Mouse (Mus musculus) G1E (cell line): ENCODE data around the gene Smim15. TPM values are rescaled to one million over a fixed set of nuclear protein-coding genes. Genes with fewer than 3 reads are reported as not detected.

Experiments used
- ATAC-seq: 2 replicates; pipeline ENCODE4 v1.8.0; 2016; ENCODE audit warnings: mild to moderate bottlenecking; ENCODE audit not compliant: insufficient number of reproducible peaks, poor library complexity, low FRiP score, severe bottlenecking; ENCODE audit errors: extremely low read depth
- DNase-seq: peaks from one replicate; pipeline ENCODE4 v3.0.0; 2012; ENCODE audit warnings: low spot score
- H3K27me3 ChIP-seq: 2 replicates; pipeline ENCODE4 v1.6.1; 2012; ENCODE audit warnings: mild to moderate bottlenecking, low read length, inconsistent platforms; ENCODE audit not compliant: insufficient read depth
- H3K36me3 ChIP-seq: replicated peaks from 2 replicates; pipeline ENCODE3; 2012; ENCODE audit warnings: mild to moderate bottlenecking, inconsistent platforms
- H3K4me1 ChIP-seq: 2 replicates; pipeline ENCODE4 v1.6.1; 2012; ENCODE audit warnings: low read depth, low read length, inconsistent platforms, mixed read lengths; ENCODE audit not compliant: insufficient read depth
- H3K4me3 ChIP-seq: 2 replicates; pipeline ENCODE4 v1.5.1; 2012; ENCODE audit warnings: low read depth, mild to moderate bottlenecking, inconsistent platforms, low read length, moderate library complexity, mixed read lengths
- H3K9me3 ChIP-seq: replicated peaks from 2 replicates; pipeline ENCODE4 v1.6.1; 2012; ENCODE audit warnings: inconsistent platforms
- CTCF ChIP-seq: IDR thresholded peaks from 2 replicates; pipeline ENCODE4 v1.5.1; 2012; ENCODE audit warnings: low read depth, low read length, inconsistent platforms, mixed read lengths
- GATA1 ChIP-seq: IDR thresholded peaks from 2 replicates; pipeline ENCODE4 v1.6.1; 2012; ENCODE audit warnings: borderline replicate concordance, low read length, inconsistent platforms, mixed read lengths
- GATA2 ChIP-seq: IDR thresholded peaks from 2 replicates; pipeline ENCODE4 v1.6.1; 2012; ENCODE audit warnings: low read depth, low read length, inconsistent platforms, borderline replicate concordance
- POLR2AphosphoS5 ChIP-seq: IDR thresholded peaks from 2 replicates; pipeline ENCODE4 v1.6.1; 2012; ENCODE audit warnings: low read depth, low read length, inconsistent platforms; ENCODE audit not compliant: insufficient replicate concordance
- TAL1 ChIP-seq: conservative IDR thresholded peaks from 2 replicates; pipeline ENCODE4 v1.6.1; 2012; ENCODE audit warnings: low read depth, low read length, inconsistent platforms, mixed read lengths
- polyA plus RNA-seq: library from polyadenylated mRNA; stranded (reverse); fragments of >175 nt; gene quantifications from 2 replicates; pipeline ENCODE4 v1.2.3, GENCODE M21; 2012
- total RNA-seq, 2 experiments: library from RNA; stranded (forward) in 1 of 2; stranded (reverse) in 1 of 2; fragments of 200-1000 nt in 1 of 2; fragments of >200 nt in 1 of 2; fragmentation: Nextera tagmentation in 1 of 2; gene quantifications; 2 replicates each; pipeline ENCODE4 v1.2.3; 2014 to 2017

The Smim15 gene
- total and polyA plus RNA-seq, 3 experiments, result 8.3 to 191 (median 82.9) TPM

DNA sequence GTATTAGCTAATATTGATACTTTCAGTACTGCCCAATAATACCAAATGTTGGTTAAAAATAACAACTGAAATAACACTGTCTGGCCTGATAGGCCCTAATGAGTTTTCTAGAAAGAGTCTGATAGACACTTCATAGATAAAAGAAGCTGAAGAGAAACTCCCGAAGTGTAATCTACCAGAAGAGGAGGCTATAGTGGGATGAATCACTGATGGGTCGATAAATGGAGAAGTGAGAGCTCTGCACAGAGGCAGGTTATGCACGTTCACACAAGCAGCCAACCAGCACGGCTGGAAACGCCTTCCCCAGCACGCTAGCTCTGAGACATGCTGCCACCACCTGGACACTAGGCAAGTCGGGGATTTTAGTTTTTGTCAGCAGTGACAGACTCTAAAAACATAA lies 2.9 kb upstream of the Smim15 start:
- ATAC-seq (peak; percentile 80), DNase-seq (peak; percentile 27)
- peaks cover 13% of the 10 kb centered on the region for H3K36me3 ChIP-seq
- H3K27me3 ChIP-seq, result no peaks in the 10 kb centered on the region
- no peaks in the 10 kb centered on the region for H3K9me3 ChIP-seq
- TF ChIP-seq TAL1, result no peak
- no peak for TF ChIP-seq POLR2AphosphoS5
- TF ChIP-seq CTCF, result no peak
- TF ChIP-seq GATA2, result no peak
- TF ChIP-seq GATA1, result no peak
- peaks cover 43% of the 10 kb centered on the region for H3K4me1 ChIP-seq
- no peak overlapping the region for H3K4me3 ChIP-seq

DNA sequence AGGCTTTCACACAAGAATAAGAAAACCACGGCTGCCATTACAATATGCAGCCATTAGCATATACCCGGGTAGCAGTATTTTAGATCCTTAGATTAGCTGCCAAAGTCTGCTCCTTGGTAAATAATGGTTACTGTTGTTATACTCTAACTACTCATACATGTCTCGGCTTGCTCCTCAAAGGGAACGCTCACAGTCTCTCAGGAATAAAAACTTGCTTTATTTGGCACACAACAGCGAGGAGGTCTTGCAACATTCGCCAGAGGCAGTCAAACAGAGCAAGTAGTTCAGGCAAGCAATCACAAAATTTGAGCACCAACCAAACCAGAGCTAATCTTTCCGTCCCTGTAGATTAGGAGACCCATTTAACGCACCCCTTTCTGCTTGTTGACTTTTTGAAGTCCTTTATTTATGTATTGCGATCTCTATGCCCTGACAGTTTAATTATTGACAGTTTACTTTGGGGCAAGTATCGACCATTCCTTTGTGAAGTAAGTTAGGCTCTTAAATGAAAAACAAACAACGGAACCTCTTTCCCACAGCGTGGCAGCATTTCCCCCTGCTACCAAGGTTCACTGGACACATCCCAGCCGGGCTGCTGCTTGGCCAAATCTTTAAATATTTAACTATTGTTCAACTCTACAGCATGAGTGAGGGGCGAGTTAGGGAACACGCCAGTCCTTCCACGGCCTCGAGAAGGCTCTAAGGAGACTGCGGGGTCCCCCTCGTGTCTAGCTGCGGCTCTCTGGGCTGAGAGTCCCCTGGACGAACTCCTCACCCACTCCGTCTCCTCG lies 620 bp upstream of the Smim15 start:
- H3K4me1 ChIP-seq, result peaks cover 46% of the 10 kb centered on the region
- TF ChIP-seq GATA2 (no peak), POLR2AphosphoS5 (no peak), TAL1 (no peak), GATA1 (no peak), CTCF (no peak)
- DNase-seq (peak; percentile 10), ATAC-seq (no peak)
- no peaks in the 10 kb centered on the region for H3K9me3 ChIP-seq
- peaks cover 31% of the 10 kb centered on the region for H3K36me3 ChIP-seq
- H3K27me3 ChIP-seq, result no peaks in the 10 kb centered on the region
- peak overlapping the region; percentile 93 for H3K4me3 ChIP-seq

DNA sequence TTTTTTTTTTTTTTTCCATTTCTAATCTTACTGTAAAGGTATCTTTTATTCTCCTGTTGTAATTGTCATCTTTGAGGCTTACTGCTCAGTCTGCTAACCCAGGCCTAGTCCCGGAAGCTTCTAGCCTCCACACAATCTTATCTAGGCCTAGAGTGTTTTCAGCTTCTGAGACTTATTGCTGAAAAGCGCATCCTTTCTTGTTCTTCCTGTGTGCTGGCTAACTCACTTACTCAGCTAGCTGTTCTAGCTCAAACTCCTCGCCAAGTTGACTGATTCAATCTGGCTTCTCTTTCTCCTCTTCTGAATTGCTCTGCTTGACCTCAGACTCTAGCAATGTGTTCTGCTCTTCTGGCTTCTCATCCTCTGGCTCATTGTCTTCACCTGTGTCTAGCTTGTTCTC lies 1.4 kb downstream of the Smim15 start:
- H3K27me3 ChIP-seq, result no peaks in the 10 kb centered on the region
- TF ChIP-seq GATA2 (no peak), POLR2AphosphoS5 (no peak), TAL1 (no peak), CTCF (no peak), GATA1 (no peak)
- H3K4me1 ChIP-seq, result peaks cover 31% of the 10 kb centered on the region
- no peak for DNase-seq
- H3K9me3 ChIP-seq, result no peaks in the 10 kb centered on the region
- ATAC-seq, result no peak
- peaks cover 32% of the 10 kb centered on the region for H3K36me3 ChIP-seq
- peak overlapping the region; percentile 30; the same call in 1 of the 2 replicates for H3K4me3 ChIP-seq

DNA sequence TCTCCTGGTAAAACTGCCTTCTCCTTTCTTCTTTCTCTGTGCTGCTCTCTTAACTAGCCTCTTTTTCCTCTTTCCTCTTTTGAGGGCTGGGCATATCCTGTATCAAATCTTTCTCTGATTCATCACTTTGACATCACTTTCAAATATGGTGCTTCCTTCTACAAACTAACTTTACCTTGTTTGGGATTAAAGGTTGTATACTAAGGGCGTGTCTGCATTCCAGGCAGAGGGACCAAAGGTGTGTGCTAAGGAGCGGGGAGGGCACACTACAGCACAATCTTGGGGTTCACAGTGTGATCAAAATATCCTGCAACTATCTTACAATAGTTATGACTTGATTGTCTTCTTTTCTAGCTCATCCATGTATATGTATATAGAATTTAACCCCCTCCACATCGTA lies 1.8 kb downstream of the Smim15 start:
- Histone ChIP-seq H3K4me1 (peaks cover 27% of the 10 kb centered on the region), H3K9me3 (no peaks in the 10 kb centered on the region), H3K4me3 (no peak overlapping the region), H3K36me3 (peaks cover 34% of the 10 kb centered on the region), H3K27me3 (no peaks in the 10 kb centered on the region)
- ATAC-seq (no peak), DNase-seq (no peak)
- TF ChIP-seq GATA1 (no peak), POLR2AphosphoS5 (no peak), CTCF (no peak), TAL1 (no peak), GATA2 (no peak)

DNA sequence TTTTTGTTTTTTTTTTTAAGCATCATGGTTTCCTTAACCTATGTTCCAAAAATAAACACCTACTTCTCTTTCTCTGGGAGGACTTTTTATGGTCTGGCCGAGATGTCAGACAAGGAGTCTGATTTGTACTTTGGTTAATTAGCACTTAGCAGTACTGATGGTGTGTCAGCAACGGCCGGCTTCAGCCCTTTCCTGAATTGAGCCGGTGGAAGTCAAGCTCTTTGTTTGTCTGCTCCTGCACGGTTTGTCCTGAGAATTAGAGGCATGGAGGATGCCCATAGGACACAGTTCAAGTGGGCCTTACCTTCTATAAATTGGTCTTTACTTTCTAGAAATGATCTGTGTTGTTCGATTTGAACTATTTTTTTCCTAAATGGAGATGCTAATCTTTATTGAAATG lies 2.6 kb downstream of the Smim15 start:
- H3K4me3 ChIP-seq, result no peak overlapping the region
- TF ChIP-seq GATA2 (no peak), CTCF (no peak), GATA1 (no peak), TAL1 (no peak), POLR2AphosphoS5 (no peak)
- H3K4me1 ChIP-seq, result peaks cover 24% of the 10 kb centered on the region
- ATAC-seq (no peak), DNase-seq (no peak)
- H3K9me3 ChIP-seq, result no peaks in the 10 kb centered on the region
- H3K27me3 ChIP-seq, result no peaks in the 10 kb centered on the region
- peaks cover 37% of the 10 kb centered on the region for H3K36me3 ChIP-seq

DNA sequence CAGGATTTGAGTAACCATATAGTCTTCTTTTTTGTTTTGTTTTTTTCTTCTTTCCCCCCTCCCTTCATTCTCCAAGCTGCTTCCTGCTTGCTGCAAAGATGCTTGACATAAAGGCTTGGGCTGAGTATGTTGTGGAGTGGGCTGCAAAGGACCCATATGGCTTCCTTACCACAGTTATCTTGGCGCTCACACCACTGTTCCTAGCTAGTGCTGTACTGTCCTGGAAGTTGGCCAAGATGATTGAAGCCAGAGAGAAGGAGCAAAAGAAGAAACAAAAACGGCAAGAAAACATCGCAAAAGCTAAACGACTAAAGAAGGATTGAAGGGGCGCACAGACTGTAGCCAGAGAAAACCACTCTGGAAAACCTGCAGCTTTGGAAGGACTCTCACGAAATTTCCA lies 3.1 kb downstream of the Smim15 start:
- no peak overlapping the region for H3K4me3 ChIP-seq
- H3K9me3 ChIP-seq, result no peaks in the 10 kb centered on the region
- H3K27me3 ChIP-seq, result no peaks in the 10 kb centered on the region
- no peak for DNase-seq
- H3K4me1 ChIP-seq, result peaks cover 21% of the 10 kb centered on the region
- H3K36me3 ChIP-seq, result peaks cover 35% of the 10 kb centered on the region
- TF ChIP-seq TAL1, result no peak
- no peak for TF ChIP-seq GATA2
- no peak for TF ChIP-seq GATA1
- no peak for TF ChIP-seq POLR2AphosphoS5
- TF ChIP-seq CTCF, result no peak
- ATAC-seq, result no peak
